Comparison of ENCODE assay signal across 10 mouse cellular contexts in the genomic region with DNA sequence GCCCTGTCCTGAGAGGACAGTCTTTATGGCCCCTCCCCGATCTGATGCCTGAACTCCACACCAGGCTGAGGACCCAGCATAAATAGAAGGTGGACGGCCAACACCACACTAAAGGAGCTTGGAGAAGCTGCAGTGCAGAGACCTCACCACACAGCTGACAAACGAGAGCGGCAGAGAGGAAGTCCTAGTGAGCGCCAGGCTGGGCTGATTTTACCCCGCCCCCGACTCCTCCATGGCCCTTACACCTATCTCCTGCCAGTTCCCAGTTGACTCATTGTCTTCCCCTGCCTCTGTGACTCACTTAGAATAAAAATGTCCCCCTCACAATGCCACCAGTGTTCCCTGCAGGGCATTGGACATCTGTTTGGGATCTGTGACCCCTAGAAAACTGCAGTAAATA. TPM values are rescaled to one million over a fixed set of nuclear protein-coding genes. Genes with fewer than 3 reads are reported as not detected.
DNase-seq lines count a peak whose midpoint lies in the region; ATAC-seq and TF ChIP-seq lines count a peak whose summit lies in the region.
"Had no signal": no experiment of that assay in that cellular context is flagged by ENCODE, and none has a peak within 500 bp of the region (broad histone marks: within the 10 kb centered on the region; RNA-seq: fewer than 3 reads in every experiment).

No protein-coding gene starts in this region.

- intact Hi-C loops in heart, postnatal 25 days (cut with DNase I) = loop anchor here (10.0 kb wide), 1 partner anchor 149 kb away; a partner anchor contains a TSS

- H3K9me3 ChIP-seq in hindbrain, postnatal 0 days (ENCODE audit: low read length) = no peaks in the 10 kb centered on the region

- H3K4me3 ChIP-seq in hindbrain, postnatal 0 days (ENCODE audit: low read length) = no peak overlapping the region

- H3K27ac ChIP-seq in hindbrain, postnatal 0 days = no peak overlapping the region

- peak; percentile 22 to 26 for DNase-seq in heart, adult 18-20 months
- DNase-seq in heart, postnatal 25 days (ENCODE audit: low spot score) = no peak
- peak; percentile 52 to 63 for DNase-seq in right cerebral cortex, postnatal 10 days (ENCODE audit: low spot score in 2 of 2)
- DNase-seq in right cerebral cortex, postnatal 25 days = no peak
- DNase-seq in hindbrain, postnatal 0 days (ENCODE audit: low spot score) = peak; percentile 18
- peak; percentile 52 to 56 for DNase-seq in thymus, postnatal 36 days
- no peak for DNase-seq in gastrocnemius, postnatal 25 days

- H3K4me1 ChIP-seq in hindbrain, postnatal 0 days (ENCODE audit: insufficient read depth, low read length) = peaks cover 10% of the 10 kb centered on the region

- whole genome bisulfite sequencing in hindbrain, postnatal 0 days = 32% methylated on average over 7 of the region's 7 CpGs

- peak; percentile 38; the same call in 1 of the 2 replicates for ATAC-seq in hindbrain, postnatal 0 days
- ATAC-seq in erythroblast, adult 5-6 weeks (replicated peaks; ENCODE audit: low FRiP score, poor library complexity, severe bottlenecking) = no peak
- ATAC-seq: Patski had no signal

- no peak overlapping the region for H3K9ac ChIP-seq in hindbrain, postnatal 0 days (replicated peaks; ENCODE audit: low read length)

- no peak for TF ChIP-seq CTCF in hindbrain, postnatal 0 days (IDR thresholded peaks at IDR 0.05; ENCODE audit: low read depth)

- no peak overlapping the region for H3K4me2 ChIP-seq in hindbrain, postnatal 0 days (ENCODE audit: low read depth, low read length)

- no peaks in the 10 kb centered on the region for H3K36me3 ChIP-seq in hindbrain, postnatal 0 days (ENCODE audit: insufficient read depth, low read length)

- H3K27me3 ChIP-seq in hindbrain, postnatal 0 days (ENCODE audit: insufficient read depth, low read length) = no peaks in the 10 kb centered on the region
- H3K27me3 ChIP-seq: Patski had no signal

RNA-seq across cellular contexts. Expression of a gene that starts 13.6 kb away (rescaled TPM):
- total RNA-seq in heart, adult 18-20 months (2021) = not detected
- not detected for total RNA-seq in heart, postnatal 25 days (2021)
- not detected in 2 replicates for total RNA-seq in hindbrain, postnatal 0 days (2014; rRNA removed)
- not detected in 2 replicates for polyA plus RNA-seq in hindbrain, postnatal 0 days (2015; fragmentation: Nextera tagmentation; extraction: Ambion mirVana)
- not detected in 2 replicates for total RNA-seq in erythroblast, adult 5-6 weeks (2015; ENCODE audit: low replicate concordance)
- total RNA-seq in erythroblast, adult 5-6 weeks (2017; ENCODE audit: low replicate concordance) = not detected in 2 replicates
- not detected for total RNA-seq in gastrocnemius, postnatal 25 days (2021)
- total RNA-seq: neutrophil, adult 5-6 weeks had no signal
- polyA plus RNA-seq: Patski had no signal

RNA-seq across cellular contexts. Expression of a gene that starts 44.1 kb away (rescaled TPM):
- not detected for total RNA-seq in heart, adult 18-20 months (2021)
- total RNA-seq in heart, postnatal 25 days (2021) = not detected
- not detected in 2 replicates for total RNA-seq in hindbrain, postnatal 0 days (2014; rRNA removed)
- polyA plus RNA-seq in hindbrain, postnatal 0 days (2015; fragmentation: Nextera tagmentation; extraction: Ambion mirVana) = 0.24 TPM in 1 of 2 replicates, not detected in the other
- total RNA-seq in erythroblast, adult 5-6 weeks (2015; ENCODE audit: low replicate concordance) = not detected in 2 replicates
- not detected in 2 replicates for total RNA-seq in erythroblast, adult 5-6 weeks (2017; ENCODE audit: low replicate concordance)
- total RNA-seq in gastrocnemius, postnatal 25 days (2021) = not detected
- total RNA-seq: neutrophil, adult 5-6 weeks had no signal
- polyA plus RNA-seq: Patski had no signal

RNA-seq across cellular contexts. Expression of a gene that starts 59.3 kb away (rescaled TPM):
- 100 to 1,000 TPM; 116 to 125 TPM for total RNA-seq in heart, adult 18-20 months (2021)
- 100 to 1,000 TPM; 140 to 159 TPM for total RNA-seq in heart, postnatal 25 days (2021)
- total RNA-seq in hindbrain, postnatal 0 days (2014; rRNA removed) = 24.1 and 51.7 TPM in 2 replicates
- polyA plus RNA-seq in hindbrain, postnatal 0 days (2015; fragmentation: Nextera tagmentation; extraction: Ambion mirVana) = 5.9 and 6.7 TPM in 2 replicates
- 1.7 and 2.5 TPM in 2 replicates for total RNA-seq in erythroblast, adult 5-6 weeks (2015; ENCODE audit: low replicate concordance)
- 2.5 and 7.2 TPM in 2 replicates for total RNA-seq in erythroblast, adult 5-6 weeks (2017; ENCODE audit: low replicate concordance)
- 100 to 1,000 TPM; 197 to 201 TPM for total RNA-seq in gastrocnemius, postnatal 25 days (2021)

Comparison
In these comparisons a context has a peak if more than half of its experiments do, and no peak if none do; other contexts are left out.
1. DNase-seq: peak in heart, adult 18-20 months (2 of 2), right cerebral cortex, postnatal 10 days (2 of 2), hindbrain, postnatal 0 days (single experiment) and thymus, postnatal 36 days (2 of 2); none in heart, postnatal 25 days (single experiment), right cerebral cortex, postnatal 25 days (single experiment) and gastrocnemius, postnatal 25 days (single experiment).